In genomic region chr7:56071724-56072123, GRCm38 (mm10) we compare ENCODE assay signal across 15 mouse cellular contexts. TPM values are rescaled to one million over a fixed set of nuclear protein-coding genes. Genes with fewer than 3 reads are reported as not detected.
DNase-seq lines count a peak whose midpoint lies in the region; TF ChIP-seq lines count a peak whose summit lies in the region.
"Had no signal": no experiment of that assay in that cellular context is flagged by ENCODE, and none has a peak within 500 bp of the region (broad histone marks: within the 10 kb centered on the region; RNA-seq: fewer than 3 reads in every experiment).

No protein-coding gene starts in this region.

- no peak for TF ChIP-seq POLR2A in brain, embryonic 14.5 days (IDR thresholded peaks at IDR 0.05; ENCODE audit: borderline replicate concordance, extremely low read depth, insufficient read depth, insufficient read length, poor library complexity, severe bottlenecking)

- peak; percentile 61 for DNase-seq in layer of hippocampus, adult 11-12 months (ENCODE audit: low spot score)
- DNase-seq in layer of hippocampus, postnatal 10 days (ENCODE audit: low spot score in 2 of 2), result no peak
- peak; percentile 78 for DNase-seq in brain, adult 2 months (ENCODE audit: low read depth, low spot score)
- peak; percentile 2 for DNase-seq in brain, embryonic 14.5 days (ENCODE audit: low read depth)
- peak; percentile 39 to 82 for DNase-seq in left cerebral cortex, postnatal 25 days (ENCODE audit: low spot score in 2 of 2)
- no peak for DNase-seq in B cell, adult 2 months
- DNase-seq in spleen, postnatal 36 days (ENCODE audit: low spot score in 2 of 2), result no peak
- DNase-seq: adrenal gland, adult 8-10 months; cerebellum, adult 9-10 months; gastrocnemius, adult 2 months; kidney, adult 11 months; lung, embryonic 14.5 days; lung, postnatal 4 days; spleen, adult 18-20 months; thymus, adult 2 months had no signal

- no peak for TF ChIP-seq CTCF in brain, embryonic 14.5 days (IDR thresholded peaks at IDR 0.05; ENCODE audit: borderline replicate concordance, extremely low read depth, insufficient read depth, insufficient read length)

- intact Hi-C loops in left cerebral cortex, postnatal 25 days (cut with DNase I), result no loop called here

RNA-seq across cellular contexts. Expression of gene Herc2, which starts 21.7 kb away (rescaled TPM):
- total RNA-seq in layer of hippocampus, postnatal 10 days (2021), result 100 to 1,000 TPM; 130 to 142 TPM
- polyA plus RNA-seq in brain, embryonic 14.5 days (2012; rRNA removed), result 30.3 and 39.8 TPM in 2 replicates
- 100 to 1,000 TPM; 139 to 140 TPM for total RNA-seq in left cerebral cortex, postnatal 25 days (2021)

RNA-seq across cellular contexts. Expression of gene Nipa1, which starts 52.0 kb away (rescaled TPM):
- total RNA-seq in layer of hippocampus, postnatal 10 days (2021), result 10 to 100 TPM; 70.0 to 75.4 TPM
- 18.4 and 21.6 TPM in 2 replicates for polyA plus RNA-seq in brain, embryonic 14.5 days (2012; rRNA removed)
- 10 to 100 TPM; 63.5 to 65.9 TPM for total RNA-seq in left cerebral cortex, postnatal 25 days (2021)

Comparison
In these comparisons a context has a peak if more than half of its experiments do, and no peak if none do; other contexts are left out.
1. DNase-seq: peak in layer of hippocampus, adult 11-12 months (single experiment), brain, adult 2 months (single experiment), brain, embryonic 14.5 days (single experiment) and left cerebral cortex, postnatal 25 days (2 of 2); none in layer of hippocampus, postnatal 10 days (0 of 2), B cell, adult 2 months (0 of 2) and spleen, postnatal 36 days (0 of 2).